Mouse (Mus musculus) olfactory bulb, adult 2 months (tissue): ENCODE data around the gene Snapc2.

Experiments
- CTCF ChIP-seq: fragments of 200-500 bp; IDR thresholded peaks from 2 replicates; pipeline ENCODE4 v1.5.1; 2012; ENCODE audit warnings: low read depth, mild to moderate bottlenecking, low read length, moderate library complexity; ENCODE audit not compliant: insufficient read depth
- POLR2A ChIP-seq: fragments of 200-500 bp; IDR thresholded peaks from 2 replicates; pipeline ENCODE4 v1.6.1; 2012; ENCODE audit warnings: mild to moderate bottlenecking, low read depth, low read length, moderate library complexity; ENCODE audit not compliant: insufficient read depth

DNA sequence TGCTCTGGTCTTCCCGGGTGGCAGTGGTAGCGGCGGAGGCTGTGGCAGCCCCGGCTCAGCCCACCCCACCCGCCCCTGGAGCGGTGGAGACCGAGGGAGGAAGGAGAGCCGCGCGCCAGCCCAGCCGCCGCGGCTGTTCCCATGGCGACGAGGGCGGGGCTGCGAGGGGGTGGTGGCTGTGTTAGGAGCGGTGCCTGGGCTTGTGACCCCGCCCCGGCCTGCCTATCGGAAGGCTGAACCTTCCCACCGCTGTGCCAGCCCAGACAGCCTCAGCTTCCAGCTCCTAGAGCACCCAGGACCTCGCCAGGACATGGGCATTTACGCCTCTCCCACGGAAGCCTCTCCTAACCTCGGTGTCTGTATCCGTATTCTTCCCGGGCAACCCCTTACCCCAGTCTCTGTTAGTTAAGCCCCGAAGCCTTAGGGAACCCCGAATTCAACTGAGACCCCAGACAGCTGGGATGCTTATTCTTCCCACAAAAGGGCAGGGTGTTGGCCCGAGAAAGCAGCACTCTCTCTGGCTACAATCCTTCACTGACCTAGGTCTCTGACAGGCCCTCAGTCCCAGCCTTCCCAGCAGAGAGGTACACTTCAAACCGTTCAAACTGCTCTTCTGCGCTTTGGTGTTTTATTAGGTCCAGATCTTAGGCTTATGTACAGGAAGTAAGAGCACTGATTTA, 6.4 kb downstream of the Snapc2 start, which contains the start of gene Ctxn1:
- TF ChIP-seq POLR2A: peak; percentile 37; the same call in 1 of the 2 replicates
- no peak for TF ChIP-seq CTCF
